Mouse (Mus musculus) testis, adult 2 months (tissue): ENCODE measurements around the gene Apod. TPM values are rescaled to one million over a fixed set of nuclear protein-coding genes. Genes with fewer than 3 reads are reported as not detected.

Experiments
- H3K27ac ChIP-seq: fragments of 200-500 bp; 2 replicates; pipeline ENCODE4 v1.5.1; 2012; ENCODE audit warnings: low read depth, low read length; ENCODE audit not compliant: control insufficient read depth, insufficient read depth
- H3K27me3 ChIP-seq: fragments of 200-500 bp; 2 replicates; pipeline ENCODE4 v1.6.1; 2012; ENCODE audit warnings: mild to moderate bottlenecking, low read length, moderate library complexity; ENCODE audit not compliant: control insufficient read depth, insufficient read depth
- H3K36me3 ChIP-seq: fragments of 200-500 bp; 2 replicates; pipeline ENCODE4 v1.6.1; 2012; ENCODE audit warnings: mild to moderate bottlenecking, low read length; ENCODE audit not compliant: control insufficient read depth, insufficient read depth
- H3K4me1 ChIP-seq: fragments of 200-500 bp; 2 replicates; pipeline ENCODE4 v1.6.1; 2012; ENCODE audit warnings: low read length; ENCODE audit not compliant: control insufficient read depth, insufficient read depth
- H3K4me3 ChIP-seq: fragments of 200-500 bp; 2 replicates; pipeline ENCODE4 v1.5.1; 2012; ENCODE audit warnings: low read depth, mild to moderate bottlenecking, low read length, moderate library complexity, mixed read lengths; ENCODE audit not compliant: control insufficient read depth
- CTCF ChIP-seq: fragments of 200-500 bp; IDR thresholded peaks from 2 replicates; pipeline ENCODE4 v1.5.1; 2012; ENCODE audit warnings: low read depth, mild to moderate bottlenecking, inconsistent platforms, low read length, moderate library complexity; ENCODE audit not compliant: control insufficient read depth, insufficient read depth, insufficient replicate concordance
- POLR2A ChIP-seq: fragments of 200-500 bp; IDR thresholded peaks from 2 replicates; pipeline ENCODE4 v1.6.1; 2012; ENCODE audit warnings: low read depth, mild to moderate bottlenecking, inconsistent platforms, low read length, moderate library complexity; ENCODE audit not compliant: control insufficient read depth
- polyA plus RNA-seq: library from polyadenylated mRNA; depleted of rRNA; stranded (reverse); fragments of >200 nt; gene quantifications from 2 replicates; pipeline ENCODE4 v1.2.3, GENCODE M21; 2012

Apod gene
- polyA plus RNA-seq, 1 experiment: 0.46 TPM

- Histone ChIP-seq H3K4me1 (no peaks in the 10 kb centered on the region), H3K27ac (no peak overlapping the region), H3K36me3 (no peaks in the 10 kb centered on the region), H3K27me3 (no peaks in the 10 kb centered on the region), H3K4me3 (no peak overlapping the region)
- no peak for TF ChIP-seq POLR2A
- TF ChIP-seq CTCF: no peak
Measured at GRCm38 (mm10) chr16:31286801-31287488, 27.7 kb downstream of the Apod start.

GRCm38 (mm10) chr16:31281981-31282380 is 32.6 kb downstream of the Apod start:
- TF ChIP-seq CTCF (no peak), POLR2A (no peak)
- Histone ChIP-seq H3K27me3 (no peaks in the 10 kb centered on the region), H3K4me3 (no peak overlapping the region), H3K36me3 (no peaks in the 10 kb centered on the region), H3K27ac (no peak overlapping the region), H3K4me1 (peaks cover 7% of the 10 kb centered on the region)

DNA sequence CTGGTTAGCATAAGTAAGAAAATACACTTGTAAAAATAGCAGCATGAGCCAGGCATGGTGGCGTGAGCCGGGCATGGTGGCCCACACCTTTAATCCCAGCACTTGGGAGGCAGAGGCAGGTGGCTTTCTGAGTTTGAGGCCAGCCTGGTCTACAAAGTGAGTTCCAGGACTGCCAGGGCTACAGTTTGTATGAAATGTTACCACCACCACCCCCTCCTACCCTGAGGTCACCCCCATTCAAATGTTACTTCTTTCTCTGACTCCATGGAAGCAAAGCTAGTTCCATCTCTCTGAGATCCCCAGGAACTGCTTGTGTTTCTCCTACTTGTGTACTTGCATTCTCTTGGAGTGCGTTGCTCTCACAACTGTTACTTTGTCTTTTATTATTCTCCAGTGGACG is 34.4 kb downstream of the Apod start:
- Histone ChIP-seq H3K4me3 (no peak overlapping the region), H3K36me3 (no peaks in the 10 kb centered on the region), H3K27ac (no peak overlapping the region), H3K27me3 (no peaks in the 10 kb centered on the region), H3K4me1 (peaks cover 16% of the 10 kb centered on the region)
- TF ChIP-seq POLR2A (no peak), CTCF (no peak)

DNA sequence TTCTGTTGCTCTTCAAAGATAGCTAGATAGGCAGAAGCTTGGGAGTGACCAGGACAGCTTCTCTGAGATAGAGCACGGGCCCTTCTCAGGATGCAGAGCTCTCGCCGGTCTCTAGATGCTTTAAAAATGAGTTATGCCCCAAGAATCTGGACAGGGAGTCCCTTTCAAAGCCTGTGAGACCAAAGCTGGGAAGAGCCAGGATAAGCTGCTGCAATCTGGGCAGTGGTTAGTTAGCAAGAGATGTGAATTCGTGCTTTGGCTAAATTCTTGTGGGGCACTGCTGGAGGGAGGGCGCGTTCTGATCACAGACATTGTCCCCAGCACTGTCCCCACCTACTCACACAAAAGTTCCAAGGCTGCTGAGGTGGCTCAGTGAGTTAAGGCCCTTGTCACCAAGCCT is 36.0 kb downstream of the Apod start:
- TF ChIP-seq POLR2A (no peak), CTCF (no peak)
- H3K36me3 ChIP-seq: no peaks in the 10 kb centered on the region
- no peak overlapping the region for H3K4me3 ChIP-seq
- H3K4me1 ChIP-seq: peaks cover 16% of the 10 kb centered on the region
- no peak overlapping the region; the same call in 1 of the 2 replicates for H3K27ac ChIP-seq
- H3K27me3 ChIP-seq: no peaks in the 10 kb centered on the region

- H3K36me3 ChIP-seq: no peaks in the 10 kb centered on the region
- peaks cover 16% of the 10 kb centered on the region for H3K4me1 ChIP-seq
- H3K27me3 ChIP-seq: no peaks in the 10 kb centered on the region
- peak overlapping the region; percentile 6; the same call in 1 of the 2 replicates for H3K4me3 ChIP-seq
- TF ChIP-seq POLR2A (no peak), CTCF (no peak)
- H3K27ac ChIP-seq: peak overlapping the region; percentile 49; the same call in 1 of the 2 replicates
Measured at GRCm38 (mm10) chr16:31278081-31278480, 36.5 kb downstream of the Apod start.

DNA sequence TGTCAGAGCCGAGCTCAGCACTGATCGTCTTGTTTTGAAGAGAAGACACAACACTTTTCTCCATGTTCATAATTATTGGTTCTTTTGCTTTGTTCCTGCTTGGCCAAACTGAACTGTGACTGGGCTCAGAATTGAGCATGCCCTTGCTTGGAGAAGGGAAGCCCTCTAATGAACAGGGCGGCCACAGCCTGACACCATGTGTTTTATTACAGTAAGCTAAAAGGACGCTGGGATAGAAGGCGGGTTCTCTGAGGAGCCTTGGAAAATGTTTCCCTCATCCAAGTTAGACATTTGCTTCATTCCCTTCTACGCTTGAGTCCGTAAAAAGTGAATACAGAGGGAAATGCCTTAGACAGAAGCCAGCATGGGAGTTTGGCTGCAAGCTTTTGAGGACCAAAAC is 37.6 kb downstream of the Apod start:
- no peaks in the 10 kb centered on the region for H3K27me3 ChIP-seq
- peaks cover 16% of the 10 kb centered on the region for H3K4me1 ChIP-seq
- H3K36me3 ChIP-seq: no peaks in the 10 kb centered on the region
- H3K4me3 ChIP-seq: peak overlapping the region; percentile 71
- TF ChIP-seq POLR2A (no peak), CTCF (no peak)
- peak overlapping the region; percentile 40 for H3K27ac ChIP-seq

- no peak for TF ChIP-seq CTCF
- no peak for TF ChIP-seq POLR2A
- Histone ChIP-seq H3K27ac (peak overlapping the region; percentile 40), H3K27me3 (no peaks in the 10 kb centered on the region), H3K4me3 (peak overlapping the region; percentile 71), H3K4me1 (peaks cover 16% of the 10 kb centered on the region), H3K36me3 (no peaks in the 10 kb centered on the region)
Measured at GRCm38 (mm10) chr16:31276539-31276938, 38.1 kb downstream of the Apod start.
